Mouse (Mus musculus): ENCODE measurements around the gene Cx3cl1. TPM values are rescaled to one million over a fixed set of nuclear protein-coding genes. Genes with fewer than 3 reads are reported as not detected.

Cx3cl1 gene
- polyA plus RNA-seq, 1 experiment: 0.44 TPM

DNA sequence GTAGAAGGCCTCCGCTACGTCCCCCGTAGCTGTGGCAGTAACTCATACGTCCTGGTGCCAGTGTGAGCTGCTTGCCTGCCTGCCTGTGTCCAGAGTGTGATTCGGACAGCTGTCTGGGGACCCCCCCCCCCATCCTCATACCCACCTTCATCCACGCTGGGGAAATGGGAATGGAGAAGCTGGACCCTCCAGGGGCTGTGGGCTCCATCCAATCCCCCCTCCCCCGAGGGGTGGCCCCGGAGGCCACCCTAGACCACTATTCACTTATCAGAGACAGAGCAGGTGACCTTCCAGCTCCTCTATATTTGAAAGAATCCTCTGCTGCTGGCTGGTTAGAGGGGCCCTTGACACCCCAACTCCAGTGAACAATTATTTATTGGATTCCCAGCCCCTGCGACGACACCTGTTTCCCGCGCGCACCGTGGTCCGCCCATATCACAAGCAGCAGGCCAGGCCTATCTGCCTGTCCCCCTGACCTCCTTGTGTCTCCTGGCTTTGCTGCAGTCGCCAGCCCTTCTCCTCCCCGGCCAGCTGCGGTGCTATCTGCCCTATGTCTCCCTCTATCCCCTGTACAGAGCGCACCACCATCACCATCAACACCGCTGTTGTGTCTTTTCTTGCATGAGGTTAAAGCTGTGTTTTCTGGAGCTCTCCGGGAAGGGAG, 8.8 kb downstream of the Cx3cl1 start:
- peaks cover 74% of the 10 kb centered on the region for H3K4me1 ChIP-seq
- no peak for TF ChIP-seq GATA1 (IDR thresholded peaks at IDR 0.05; ENCODE audit: borderline replicate concordance, low read length)
- no peak for TF ChIP-seq FLI1 (IDR thresholded peaks at IDR 0.05; ENCODE audit: low read length)
- no peak overlapping the region for H3K4me3 ChIP-seq (replicated peaks)
- no peaks in the 10 kb centered on the region for H3K9me3 ChIP-seq
- H3K36me3 ChIP-seq (replicated peaks; ENCODE audit: low read length): no peaks in the 10 kb centered on the region
- H3K27me3 ChIP-seq (replicated peaks): peaks cover 31% of the 10 kb centered on the region

DNA sequence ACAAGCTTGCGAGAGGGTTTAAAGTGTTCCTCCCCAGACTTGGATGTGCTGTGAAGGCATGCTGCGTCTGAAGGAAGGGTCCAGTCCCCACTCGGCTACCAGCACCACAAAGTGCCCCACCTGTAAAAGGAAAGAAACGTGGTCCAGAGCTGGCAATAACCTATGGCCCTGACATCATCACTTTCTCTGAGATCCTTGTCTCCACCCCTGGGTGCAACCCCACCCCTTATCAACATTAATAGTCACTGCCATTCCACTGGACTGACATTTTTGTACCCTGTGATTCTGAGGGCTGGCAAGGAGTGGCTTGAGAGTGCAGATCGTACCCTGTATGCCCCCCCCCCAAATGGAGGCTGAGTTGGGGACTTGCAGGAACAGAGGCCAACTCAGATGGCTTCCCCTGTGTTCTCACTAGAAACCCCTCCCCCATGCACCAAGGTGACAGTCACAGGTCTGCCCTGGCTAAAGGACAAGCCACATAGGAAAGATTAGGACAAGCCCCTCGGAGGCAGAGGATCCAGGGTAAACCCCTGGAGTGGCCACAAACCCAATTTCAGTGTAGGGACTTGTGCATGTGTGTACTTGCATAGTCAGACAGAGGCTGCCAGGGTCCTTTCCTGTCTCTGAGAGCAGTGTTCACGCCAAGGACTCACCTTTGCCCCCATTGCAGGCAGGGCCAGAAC, 9.5 kb downstream of the Cx3cl1 start:
- H3K4me3 ChIP-seq (replicated peaks): no peak overlapping the region
- peaks cover 26% of the 10 kb centered on the region for H3K27me3 ChIP-seq (replicated peaks)
- TF ChIP-seq GATA1 (IDR thresholded peaks at IDR 0.05; ENCODE audit: borderline replicate concordance, low read length): no peak
- TF ChIP-seq FLI1 (IDR thresholded peaks at IDR 0.05; ENCODE audit: low read length): no peak
- no peaks in the 10 kb centered on the region for H3K36me3 ChIP-seq (replicated peaks; ENCODE audit: low read length)
- H3K4me1 ChIP-seq: peaks cover 71% of the 10 kb centered on the region
- H3K9me3 ChIP-seq: no peaks in the 10 kb centered on the region

DNA sequence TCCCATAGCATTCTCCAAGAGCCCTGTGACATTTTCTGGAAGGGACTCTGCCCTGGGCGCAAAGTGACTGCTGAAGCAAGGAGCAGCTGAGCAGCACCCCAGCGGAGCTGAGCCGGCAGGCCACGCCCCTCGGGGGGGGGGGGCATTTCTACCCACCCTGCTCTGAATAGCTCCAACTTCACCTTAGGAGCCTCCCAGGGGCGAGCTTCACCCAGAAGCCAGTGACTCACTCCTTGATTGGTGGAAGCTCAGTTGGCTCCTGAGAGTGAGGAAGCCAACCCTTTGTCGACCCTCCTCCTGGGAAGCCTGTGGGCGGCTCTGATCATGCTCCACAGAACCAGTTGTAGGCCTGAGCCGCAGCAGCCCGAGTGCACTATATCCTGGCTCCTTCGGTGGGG, 10.0 kb downstream of the Cx3cl1 start:
- no peaks in the 10 kb centered on the region for H3K36me3 ChIP-seq (replicated peaks; ENCODE audit: low read length)
- H3K4me3 ChIP-seq (replicated peaks): no peak overlapping the region
- peaks cover 24% of the 10 kb centered on the region for H3K27me3 ChIP-seq (replicated peaks)
- H3K9me3 ChIP-seq: no peaks in the 10 kb centered on the region
- TF ChIP-seq GATA1 (IDR thresholded peaks at IDR 0.05; ENCODE audit: borderline replicate concordance, low read length): no peak
- TF ChIP-seq FLI1 (IDR thresholded peaks at IDR 0.05; ENCODE audit: low read length): no peak
- peaks cover 65% of the 10 kb centered on the region for H3K4me1 ChIP-seq

DNA sequence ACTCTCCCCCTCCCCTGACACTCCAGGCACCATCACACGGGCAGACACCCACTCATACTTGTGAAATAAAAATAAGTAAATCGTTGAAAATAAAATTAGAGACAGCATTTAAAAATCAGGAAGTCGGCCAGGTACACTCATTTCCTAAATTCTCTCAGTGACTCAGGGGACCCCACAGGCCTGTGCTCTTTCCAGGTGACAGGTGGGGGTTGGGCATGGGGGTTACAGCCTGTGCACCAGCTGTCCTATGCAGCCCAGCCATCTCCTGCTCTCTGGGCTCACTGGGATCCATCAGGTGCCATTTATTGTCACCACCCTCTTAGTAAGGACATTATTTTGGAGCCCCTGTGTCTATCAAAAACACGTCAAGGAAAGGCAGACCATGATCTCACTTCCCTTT, 12.1 kb downstream of the Cx3cl1 start:
- peaks cover 27% of the 10 kb centered on the region for H3K27me3 ChIP-seq (replicated peaks)

DNA sequence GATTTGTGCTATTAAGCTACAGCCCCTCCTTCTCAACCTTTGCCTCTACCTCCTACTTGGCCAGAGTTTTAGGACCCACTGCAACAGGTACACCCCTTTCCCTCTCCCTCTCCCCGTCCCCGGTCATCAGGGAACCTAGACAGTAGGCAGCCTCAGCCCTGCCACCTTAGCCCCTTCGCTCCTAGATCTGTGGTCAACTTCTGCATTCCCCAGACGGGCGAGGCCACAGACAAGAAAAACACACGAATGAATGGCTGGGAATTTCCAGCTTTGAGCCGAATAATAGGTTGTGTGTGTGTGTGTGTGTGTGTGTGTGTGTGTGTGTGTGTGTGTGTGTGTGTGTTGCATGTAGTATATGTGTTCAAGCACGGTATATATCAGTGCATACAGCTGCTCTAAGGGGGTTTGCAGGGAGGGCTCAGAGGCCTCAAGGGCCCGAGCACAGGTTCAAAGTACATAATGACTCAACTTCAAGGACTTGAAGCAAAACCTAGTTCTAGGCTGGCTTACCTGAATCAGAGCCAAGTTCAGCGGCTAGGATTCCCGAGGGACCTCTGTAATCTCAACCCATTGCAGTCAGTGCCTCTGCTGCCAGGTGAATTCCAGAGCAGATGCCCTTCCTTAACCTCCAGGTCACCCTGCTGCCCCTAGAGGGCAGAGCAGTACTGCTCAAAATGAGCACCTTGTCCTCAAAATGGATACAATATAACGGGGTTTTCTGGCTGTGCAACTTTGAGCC, 13.6 kb downstream of the Cx3cl1 start:
- H3K4me1 ChIP-seq: peaks cover 42% of the 10 kb centered on the region
- H3K4me3 ChIP-seq (replicated peaks): no peak overlapping the region
- TF ChIP-seq FLI1 (IDR thresholded peaks at IDR 0.05; ENCODE audit: low read length) (no peak), GATA1 (IDR thresholded peaks at IDR 0.05; ENCODE audit: borderline replicate concordance, low read length) (no peak)
- H3K9me3 ChIP-seq: no peaks in the 10 kb centered on the region
- H3K27me3 ChIP-seq (replicated peaks): peaks cover 35% of the 10 kb centered on the region
- no peaks in the 10 kb centered on the region for H3K36me3 ChIP-seq (replicated peaks; ENCODE audit: low read length)

More for the DNA sequence above, 12.1 kb downstream of the Cx3cl1 start:
- TF ChIP-seq FLI1 (IDR thresholded peaks at IDR 0.05; ENCODE audit: low read length) (no peak), GATA1 (IDR thresholded peaks at IDR 0.05; ENCODE audit: borderline replicate concordance, low read length) (no peak)
- Histone ChIP-seq H3K9me3 (no peaks in the 10 kb centered on the region), H3K4me1 (peaks cover 57% of the 10 kb centered on the region), H3K36me3 (replicated peaks; ENCODE audit: low read length) (no peaks in the 10 kb centered on the region), H3K4me3 (replicated peaks) (no peak overlapping the region)

DNA sequence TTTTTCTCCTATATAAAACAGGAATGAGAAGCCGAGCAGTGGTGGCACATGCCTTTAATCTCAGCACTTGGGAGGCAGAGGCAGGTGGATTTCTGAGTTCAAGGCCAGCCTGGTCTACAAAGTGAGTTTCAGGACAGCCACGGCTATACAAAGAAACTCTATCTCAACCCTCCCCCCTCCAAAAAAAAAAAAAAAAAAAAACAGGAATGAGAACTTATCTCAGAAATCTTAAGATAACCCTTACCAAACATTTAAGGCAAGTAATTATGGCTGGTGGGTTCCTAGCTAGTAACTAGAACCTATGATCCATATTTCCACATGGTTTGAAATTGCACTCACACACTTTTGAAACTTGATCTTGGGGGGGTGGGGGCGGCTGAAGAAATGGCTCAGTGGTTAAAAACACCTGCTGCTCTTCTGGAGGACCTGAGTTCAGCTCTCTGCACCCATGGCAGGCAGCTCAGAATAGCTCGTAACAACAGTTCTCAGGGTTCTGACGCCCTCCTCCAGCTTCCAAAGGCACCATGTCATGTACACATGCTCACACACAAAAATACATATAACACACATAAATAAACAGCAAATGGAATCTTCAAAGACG, 14.3 kb downstream of the Cx3cl1 start:
- Histone ChIP-seq H3K4me1 (peaks cover 35% of the 10 kb centered on the region), H3K9me3 (no peaks in the 10 kb centered on the region), H3K36me3 (replicated peaks; ENCODE audit: low read length) (no peaks in the 10 kb centered on the region), H3K27me3 (replicated peaks) (peaks cover 35% of the 10 kb centered on the region), H3K4me3 (replicated peaks) (no peak overlapping the region)
- no peak for TF ChIP-seq GATA1 (IDR thresholded peaks at IDR 0.05; ENCODE audit: borderline replicate concordance, low read length)
- TF ChIP-seq FLI1 (IDR thresholded peaks at IDR 0.05; ENCODE audit: low read length): no peak

DNA sequence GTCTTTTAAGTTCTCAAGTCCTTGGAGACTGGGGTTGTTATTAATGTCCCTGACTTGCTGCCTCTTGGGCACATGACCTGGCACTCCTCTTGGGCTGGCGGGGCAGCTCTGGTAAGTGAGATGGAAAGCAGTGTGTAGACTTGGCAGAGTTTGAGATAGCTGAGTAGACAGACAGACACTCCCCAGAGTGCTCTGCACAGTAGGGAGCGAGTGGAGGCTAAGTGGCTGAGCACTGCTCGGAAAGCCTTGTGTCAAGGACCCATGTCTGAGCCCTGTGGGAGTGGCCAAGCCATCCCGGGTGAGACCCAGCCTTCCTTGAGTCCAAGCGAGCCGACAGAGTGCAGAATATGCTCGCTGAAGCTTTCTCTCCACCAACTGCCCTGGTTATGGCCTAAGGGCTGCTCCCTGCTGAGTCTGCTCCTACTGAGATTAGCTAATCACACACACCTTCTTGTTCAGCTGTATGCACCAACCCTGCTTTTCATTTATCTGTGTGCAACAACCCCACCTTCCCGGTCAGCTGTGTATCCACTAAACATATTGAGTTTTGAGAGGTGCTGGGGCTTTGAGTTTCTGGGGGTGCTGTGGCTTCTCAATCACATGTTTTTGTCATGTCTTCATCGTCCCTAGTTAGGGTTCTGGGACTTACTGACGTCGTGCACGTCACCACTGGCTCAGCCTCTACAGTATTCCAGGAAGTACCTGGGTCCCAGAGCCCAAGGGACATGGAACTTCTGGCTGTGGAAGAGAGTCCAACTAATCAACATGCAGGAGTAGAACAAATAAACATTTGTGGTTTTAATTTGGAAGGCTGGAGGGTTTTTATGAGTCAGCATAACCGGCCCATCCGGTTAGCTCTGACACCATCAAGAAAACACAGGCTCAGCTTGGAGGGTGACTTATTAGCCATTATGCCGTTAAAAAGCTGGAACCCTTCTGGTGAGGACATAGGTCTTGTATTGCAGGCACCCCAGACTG, 16.0 kb downstream of the Cx3cl1 start:
- Histone ChIP-seq H3K9me3 (no peaks in the 10 kb centered on the region), H3K36me3 (replicated peaks; ENCODE audit: low read length) (no peaks in the 10 kb centered on the region), H3K4me1 (peaks cover 26% of the 10 kb centered on the region), H3K4me3 (replicated peaks) (no peak overlapping the region), H3K27me3 (replicated peaks) (peaks cover 46% of the 10 kb centered on the region)
- TF ChIP-seq GATA1 (IDR thresholded peaks at IDR 0.05; ENCODE audit: borderline replicate concordance, low read length) (no peak), FLI1 (IDR thresholded peaks at IDR 0.05; ENCODE audit: low read length) (no peak)

DNA sequence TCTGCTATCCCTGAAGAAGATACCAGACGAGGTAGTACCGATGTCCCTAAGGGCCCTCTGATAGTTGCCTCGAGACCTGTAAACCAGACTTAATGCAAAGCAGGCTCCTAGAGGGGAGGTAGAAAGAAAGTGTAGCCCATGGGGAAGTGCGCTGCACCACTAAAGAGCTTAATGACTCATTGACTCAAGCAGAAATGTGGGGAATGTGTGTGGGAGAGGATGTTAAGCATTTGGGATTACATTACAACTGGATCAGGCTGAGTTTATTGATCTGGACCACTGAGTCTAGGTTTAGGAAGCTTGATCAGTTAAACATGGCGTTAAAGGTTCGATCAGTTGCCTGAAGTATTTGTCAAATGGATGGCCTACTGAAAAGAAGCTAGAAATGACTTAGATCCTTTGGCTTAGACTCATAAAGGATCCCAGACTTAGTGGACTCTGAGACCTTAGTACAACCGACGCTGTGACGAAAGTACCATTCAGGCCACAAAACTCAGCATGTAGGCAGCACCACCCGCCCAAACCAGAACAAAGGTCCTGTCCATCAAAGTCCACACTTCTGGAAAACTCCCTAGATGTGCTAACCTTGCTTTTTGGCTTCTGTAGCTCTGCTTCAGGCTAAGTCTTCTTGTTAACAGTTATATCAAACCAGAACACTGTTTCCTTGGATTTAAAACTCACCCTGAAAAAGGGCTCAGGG, 17.6 kb downstream of the Cx3cl1 start:
- peaks cover 52% of the 10 kb centered on the region for H3K27me3 ChIP-seq (replicated peaks)
- no peaks in the 10 kb centered on the region for H3K9me3 ChIP-seq
- TF ChIP-seq GATA1 (IDR thresholded peaks at IDR 0.05; ENCODE audit: borderline replicate concordance, low read length) (no peak), FLI1 (IDR thresholded peaks at IDR 0.05; ENCODE audit: low read length) (no peak)
- no peaks in the 10 kb centered on the region for H3K36me3 ChIP-seq (replicated peaks; ENCODE audit: low read length)
- H3K4me1 ChIP-seq: peaks cover 19% of the 10 kb centered on the region
- no peak overlapping the region for H3K4me3 ChIP-seq (replicated peaks)
